Mouse (Mus musculus) lung, postnatal 0 days (tissue): ENCODE measurements around the gene Kbtbd13.

Experiments
- CTCF ChIP-seq: IDR thresholded peaks from 2 replicates; pipeline ENCODE4 v1.5.1; 2016; ENCODE audit warnings: antibody characterized with exemption, mild to moderate bottlenecking
- EP300 ChIP-seq: IDR thresholded peaks from 2 replicates; pipeline ENCODE4 v1.6.1; 2016; ENCODE audit warnings: antibody characterized with exemption, mild to moderate bottlenecking, control low read depth

- TF ChIP-seq CTCF = no peak
- no peak for TF ChIP-seq EP300
Measured at GRCm38 (mm10) chr9:65410378-65410777, 18.9 kb upstream of the Kbtbd13 start.
